Mouse (Mus musculus) cerebellum, adult 9-11 months (tissue): ENCODE measurements at regions not wholly inside any gene's neighbourhood (a gene's known extent, or its start where the extent isn't known, plus 50 kb on each side); places are given as distances from the start of the nearest gene placed in this dataset.
A peak's percentile ranks its signal among the peaks of the same experiment; 100 is the strongest.

Source experiments
- DNase-seq: peaks from one replicate; pipeline ENCODE4 v3.0.0; 2022

- DNase-seq: no peak
Observed at GRCm38 (mm10) chr17:65014682-65015081, 178.8 kb upstream of the 4930583I09Rik start.

GRCm38 (mm10) chr17:65000626-65001135 is 164.8 kb upstream of the 4930583I09Rik start:
- no peak for DNase-seq

- DNase-seq: no peak
Observed at GRCm38 (mm10) chr17:64994483-64994882, 158.6 kb upstream of the 4930583I09Rik start.

- DNase-seq: no peak
Observed at GRCm38 (mm10) chr17:64991262-64991661, 155.4 kb upstream of the 4930583I09Rik start.

GRCm38 (mm10) chr17:64984276-64985011 is 148.6 kb upstream of the 4930583I09Rik start:
- no peak for DNase-seq

GRCm38 (mm10) chr17:64983480-64983879 is 147.6 kb upstream of the 4930583I09Rik start:
- no peak for DNase-seq

GRCm38 (mm10) chr17:64964153-64964552 is 128.3 kb upstream of the 4930583I09Rik start:
- DNase-seq: no peak

- DNase-seq: no peak
Observed at GRCm38 (mm10) chr17:64961887-64962286, 126.0 kb upstream of the 4930583I09Rik start.

GRCm38 (mm10) chr17:64957495-64957894 is 121.6 kb upstream of the 4930583I09Rik start:
- DNase-seq: no peak

- no peak for DNase-seq
Observed at GRCm38 (mm10) chr17:64956506-64956905, 120.6 kb upstream of the 4930583I09Rik start.

GRCm38 (mm10) chr17:64953275-64953674 is 117.4 kb upstream of the 4930583I09Rik start:
- no peak for DNase-seq

GRCm38 (mm10) chr17:64951625-64951940 is 115.7 kb upstream of the 4930583I09Rik start:
- DNase-seq: peak; percentile 31

GRCm38 (mm10) chr17:64950802-64951624 is 115.1 kb upstream of the 4930583I09Rik start:
- DNase-seq: no peak

GRCm38 (mm10) chr17:64943213-64943612 is 107.3 kb upstream of the 4930583I09Rik start:
- no peak for DNase-seq

- DNase-seq: no peak
Observed at GRCm38 (mm10) chr17:64941555-64941954, 105.7 kb upstream of the 4930583I09Rik start.

GRCm38 (mm10) chr17:64935683-64936082 is 99.8 kb upstream of the 4930583I09Rik start:
- DNase-seq: no peak

- peak; percentile 29 for DNase-seq
Observed at GRCm38 (mm10) chr17:64934411-64934810, 98.5 kb upstream of the 4930583I09Rik start.

- no peak for DNase-seq
Observed at GRCm38 (mm10) chr17:64930816-64931428, 95.1 kb upstream of the 4930583I09Rik start.

GRCm38 (mm10) chr17:64923762-64924161 is 87.9 kb upstream of the 4930583I09Rik start:
- DNase-seq: no peak

- no peak for DNase-seq
Observed at GRCm38 (mm10) chr17:64922235-64922634, 86.4 kb upstream of the 4930583I09Rik start.

- no peak for DNase-seq
Observed at GRCm38 (mm10) chr17:64920236-64920635, 84.4 kb upstream of the 4930583I09Rik start.

GRCm38 (mm10) chr17:64917830-64918229 is 82.0 kb upstream of the 4930583I09Rik start:
- DNase-seq: no peak

GRCm38 (mm10) chr17:64916657-64917056 is 80.8 kb upstream of the 4930583I09Rik start:
- no peak for DNase-seq

GRCm38 (mm10) chr17:64915708-64916107 is 79.8 kb upstream of the 4930583I09Rik start:
- no peak for DNase-seq
